Mouse (Mus musculus): ENCODE measurements around the gene Limd2. TPM values are rescaled to one million over a fixed set of nuclear protein-coding genes. Genes with fewer than 3 reads are reported as not detected.

Limd2 gene
- polyA plus RNA-seq, 1 experiment from 2014 or later: 591 TPM

- peaks cover 19% of the 10 kb centered on the region for H3K36me3 ChIP-seq (ENCODE audit: control insufficient read depth, insufficient read depth, low read length)
- 62% methylated on average over 3 of the region's 3 CpGs for WGBS
- H3K4me2 ChIP-seq (ENCODE audit: low read depth, severe bottlenecking): no peak overlapping the region
- no peak overlapping the region for H3K4me3 ChIP-seq (ENCODE audit: low read depth, low read length)
- ATAC-seq (ENCODE audit: insufficient number of reproducible peaks, low FRiP score, low TSS enrichment, low read depth) (no peak), DNase-seq (ENCODE audit: low spot score) (no peak)
- H3K27ac ChIP-seq (replicated peaks; ENCODE audit: low read depth, low read length): no peak overlapping the region
- H3K4me1 ChIP-seq (ENCODE audit: control insufficient read depth, insufficient read depth, low read length): peaks cover 12% of the 10 kb centered on the region
- no peaks in the 10 kb centered on the region for H3K27me3 ChIP-seq (ENCODE audit: control insufficient read depth, insufficient read depth, low read length)
- no peaks in the 10 kb centered on the region for H3K9me3 ChIP-seq (ENCODE audit: control insufficient read depth, low read length)
- H3K9ac ChIP-seq (ENCODE audit: low read length): no peak overlapping the region
Observed at GRCm38 (mm10) chr11:106155761-106156160, 4.9 kb downstream of the Limd2 start.

GRCm38 (mm10) chr11:106154770-106155169 lies 5.9 kb downstream of the Limd2 start:
- Histone ChIP-seq H3K36me3 (ENCODE audit: control insufficient read depth, insufficient read depth, low read length) (peaks cover 22% of the 10 kb centered on the region), H3K27me3 (ENCODE audit: control insufficient read depth, insufficient read depth, low read length) (no peaks in the 10 kb centered on the region), H3K27ac (replicated peaks; ENCODE audit: low read depth, low read length) (no peak overlapping the region), H3K9ac (ENCODE audit: low read length) (no peak overlapping the region), H3K4me1 (ENCODE audit: control insufficient read depth, insufficient read depth, low read length) (peaks cover 12% of the 10 kb centered on the region), H3K4me3 (ENCODE audit: low read depth, low read length) (no peak overlapping the region), H3K4me2 (ENCODE audit: low read depth, severe bottlenecking) (no peak overlapping the region), H3K9me3 (ENCODE audit: control insufficient read depth, low read length) (no peaks in the 10 kb centered on the region)
- WGBS: 82% methylated on average over 2 of the region's 2 CpGs
- no peak for ATAC-seq (ENCODE audit: insufficient number of reproducible peaks, low FRiP score, low TSS enrichment, low read depth)
- DNase-seq (ENCODE audit: low spot score): no peak

GRCm38 (mm10) chr11:106154091-106154490 lies 6.6 kb downstream of the Limd2 start:
- no peak for ATAC-seq (ENCODE audit: insufficient number of reproducible peaks, low FRiP score, low TSS enrichment, low read depth)
- WGBS: 82% methylated on average over 5 of the region's 5 CpGs
- H3K9ac ChIP-seq (ENCODE audit: low read length): no peak overlapping the region
- H3K4me3 ChIP-seq (ENCODE audit: low read depth, low read length): no peak overlapping the region
- H3K9me3 ChIP-seq (ENCODE audit: control insufficient read depth, low read length): no peaks in the 10 kb centered on the region
- H3K27me3 ChIP-seq (ENCODE audit: control insufficient read depth, insufficient read depth, low read length): no peaks in the 10 kb centered on the region
- H3K4me2 ChIP-seq (ENCODE audit: low read depth, severe bottlenecking): no peak overlapping the region
- peaks cover 22% of the 10 kb centered on the region for H3K36me3 ChIP-seq (ENCODE audit: control insufficient read depth, insufficient read depth, low read length)
- H3K4me1 ChIP-seq (ENCODE audit: control insufficient read depth, insufficient read depth, low read length): peaks cover 12% of the 10 kb centered on the region
- no peak for DNase-seq (ENCODE audit: low spot score)
- H3K27ac ChIP-seq (replicated peaks; ENCODE audit: low read depth, low read length): no peak overlapping the region

GRCm38 (mm10) chr11:106152132-106152531 lies 8.5 kb downstream of the Limd2 start:
- Histone ChIP-seq H3K4me3 (ENCODE audit: low read depth, low read length) (no peak overlapping the region), H3K27ac (replicated peaks; ENCODE audit: low read depth, low read length) (no peak overlapping the region), H3K4me2 (ENCODE audit: low read depth, severe bottlenecking) (no peak overlapping the region), H3K4me1 (ENCODE audit: control insufficient read depth, insufficient read depth, low read length) (no peaks in the 10 kb centered on the region), H3K9ac (ENCODE audit: low read length) (no peak overlapping the region), H3K9me3 (ENCODE audit: control insufficient read depth, low read length) (no peaks in the 10 kb centered on the region), H3K27me3 (ENCODE audit: control insufficient read depth, insufficient read depth, low read length) (no peaks in the 10 kb centered on the region), H3K36me3 (ENCODE audit: control insufficient read depth, insufficient read depth, low read length) (peaks cover 14% of the 10 kb centered on the region)
- DNase-seq (ENCODE audit: low spot score) (no peak), ATAC-seq (ENCODE audit: insufficient number of reproducible peaks, low FRiP score, low TSS enrichment, low read depth) (no peak)
- WGBS: 81% methylated on average over 8 of the region's 8 CpGs

- Histone ChIP-seq H3K36me3 (ENCODE audit: control insufficient read depth, insufficient read depth, low read length) (peaks cover 14% of the 10 kb centered on the region), H3K4me3 (ENCODE audit: low read depth, low read length) (no peak overlapping the region), H3K9me3 (ENCODE audit: control insufficient read depth, low read length) (no peaks in the 10 kb centered on the region), H3K4me1 (ENCODE audit: control insufficient read depth, insufficient read depth, low read length) (no peaks in the 10 kb centered on the region), H3K4me2 (ENCODE audit: low read depth, severe bottlenecking) (no peak overlapping the region), H3K27ac (replicated peaks; ENCODE audit: low read depth, low read length) (no peak overlapping the region), H3K9ac (ENCODE audit: low read length) (no peak overlapping the region), H3K27me3 (ENCODE audit: control insufficient read depth, insufficient read depth, low read length) (no peaks in the 10 kb centered on the region)
- DNase-seq (ENCODE audit: low spot score): no peak
- no peak for ATAC-seq (ENCODE audit: insufficient number of reproducible peaks, low FRiP score, low TSS enrichment, low read depth)
- 88% methylated on average over 3 of the region's 3 CpGs for WGBS
Observed at GRCm38 (mm10) chr11:106151219-106151618, 9.4 kb downstream of the Limd2 start.

GRCm38 (mm10) chr11:106134580-106135528 lies 25.8 kb downstream of the Limd2 start:
- Histone ChIP-seq H3K9me3 (ENCODE audit: control insufficient read depth, low read length) (no peaks in the 10 kb centered on the region), H3K4me2 (ENCODE audit: low read depth, severe bottlenecking) (no peak overlapping the region), H3K27ac (replicated peaks; ENCODE audit: low read depth, low read length) (no peak overlapping the region), H3K9ac (ENCODE audit: low read length) (no peak overlapping the region), H3K4me1 (ENCODE audit: control insufficient read depth, insufficient read depth, low read length) (no peaks in the 10 kb centered on the region), H3K4me3 (ENCODE audit: low read depth, low read length) (no peak overlapping the region), H3K27me3 (ENCODE audit: control insufficient read depth, insufficient read depth, low read length) (no peaks in the 10 kb centered on the region), H3K36me3 (ENCODE audit: control insufficient read depth, insufficient read depth, low read length) (no peaks in the 10 kb centered on the region; the same call in 1 of the 2 replicates)
- ATAC-seq (ENCODE audit: insufficient number of reproducible peaks, low FRiP score, low TSS enrichment, low read depth) (no peak), DNase-seq (ENCODE audit: low spot score) (no peak)
- 45% methylated on average over 8 of the region's 8 CpGs for WGBS

- Histone ChIP-seq H3K27ac (replicated peaks; ENCODE audit: low read depth, low read length) (no peak overlapping the region), H3K9ac (ENCODE audit: low read length) (no peak overlapping the region), H3K4me1 (ENCODE audit: control insufficient read depth, insufficient read depth, low read length) (no peaks in the 10 kb centered on the region), H3K36me3 (ENCODE audit: control insufficient read depth, insufficient read depth, low read length) (no peaks in the 10 kb centered on the region; the same call in 1 of the 2 replicates), H3K27me3 (ENCODE audit: control insufficient read depth, insufficient read depth, low read length) (no peaks in the 10 kb centered on the region), H3K9me3 (ENCODE audit: control insufficient read depth, low read length) (no peaks in the 10 kb centered on the region; the same call in 1 of the 2 replicates), H3K4me2 (ENCODE audit: low read depth, severe bottlenecking) (no peak overlapping the region), H3K4me3 (ENCODE audit: low read depth, low read length) (no peak overlapping the region)
- no peak for ATAC-seq (ENCODE audit: insufficient number of reproducible peaks, low FRiP score, low TSS enrichment, low read depth)
- DNase-seq (ENCODE audit: low spot score): no peak
- 92% methylated on average over 5 of the region's 5 CpGs for WGBS
Observed at GRCm38 (mm10) chr11:106132516-106132915, 28.1 kb downstream of the Limd2 start.

- Histone ChIP-seq H3K9me3 (ENCODE audit: control insufficient read depth, low read length) (no peaks in the 10 kb centered on the region; the same call in 1 of the 2 replicates), H3K4me3 (ENCODE audit: low read depth, low read length) (no peak overlapping the region), H3K4me1 (ENCODE audit: control insufficient read depth, insufficient read depth, low read length) (no peaks in the 10 kb centered on the region), H3K27ac (replicated peaks; ENCODE audit: low read depth, low read length) (no peak overlapping the region), H3K4me2 (ENCODE audit: low read depth, severe bottlenecking) (no peak overlapping the region), H3K27me3 (ENCODE audit: control insufficient read depth, insufficient read depth, low read length) (no peaks in the 10 kb centered on the region), H3K36me3 (ENCODE audit: control insufficient read depth, insufficient read depth, low read length) (no peaks in the 10 kb centered on the region; the same call in 1 of the 2 replicates), H3K9ac (ENCODE audit: low read length) (no peak overlapping the region)
- DNase-seq (ENCODE audit: low spot score): no peak
- 93% methylated on average over 1 of the region's 1 CpGs for WGBS
- ATAC-seq (ENCODE audit: insufficient number of reproducible peaks, low FRiP score, low TSS enrichment, low read depth): no peak
Observed at GRCm38 (mm10) chr11:106129477-106129876, 31.2 kb downstream of the Limd2 start.
